Mouse (Mus musculus) heart, adult 18-20 months (tissue): ENCODE results near the gene Zfp786. TPM values are rescaled to one million over a fixed set of nuclear protein-coding genes. Genes with fewer than 3 reads are reported as not detected.
"Not testable (repeated sequence)": the region's sequence is repeated elsewhere in the genome, so short reads cannot be mapped to it uniquely, and the experiment has no call there.

Experiments
- DNase-seq, 2 experiments: peaks; one replicate each; pipeline ENCODE4 v3.0.0; 2021 to 2022; ENCODE audit warnings: mixed read lengths in 1 of 2
- long read RNA-seq, 2 experiments: library from polyadenylated mRNA; stranded (forward); transcript quantifications; one replicate each; pipeline ENCODE4 v2.0.0; 2021
- total RNA-seq, 2 experiments: library from RNA; stranded (reverse); gene quantifications; 2 replicates each; pipeline ENCODE4 v1.2.3; 2021

Gene Zfp786
- total RNA-seq = under 1 TPM; 0.52 to 0.85 TPM
- long read RNA-seq, experiment 1 = 0 reads
- long read RNA-seq, experiment 2 = 0 reads

DNA sequence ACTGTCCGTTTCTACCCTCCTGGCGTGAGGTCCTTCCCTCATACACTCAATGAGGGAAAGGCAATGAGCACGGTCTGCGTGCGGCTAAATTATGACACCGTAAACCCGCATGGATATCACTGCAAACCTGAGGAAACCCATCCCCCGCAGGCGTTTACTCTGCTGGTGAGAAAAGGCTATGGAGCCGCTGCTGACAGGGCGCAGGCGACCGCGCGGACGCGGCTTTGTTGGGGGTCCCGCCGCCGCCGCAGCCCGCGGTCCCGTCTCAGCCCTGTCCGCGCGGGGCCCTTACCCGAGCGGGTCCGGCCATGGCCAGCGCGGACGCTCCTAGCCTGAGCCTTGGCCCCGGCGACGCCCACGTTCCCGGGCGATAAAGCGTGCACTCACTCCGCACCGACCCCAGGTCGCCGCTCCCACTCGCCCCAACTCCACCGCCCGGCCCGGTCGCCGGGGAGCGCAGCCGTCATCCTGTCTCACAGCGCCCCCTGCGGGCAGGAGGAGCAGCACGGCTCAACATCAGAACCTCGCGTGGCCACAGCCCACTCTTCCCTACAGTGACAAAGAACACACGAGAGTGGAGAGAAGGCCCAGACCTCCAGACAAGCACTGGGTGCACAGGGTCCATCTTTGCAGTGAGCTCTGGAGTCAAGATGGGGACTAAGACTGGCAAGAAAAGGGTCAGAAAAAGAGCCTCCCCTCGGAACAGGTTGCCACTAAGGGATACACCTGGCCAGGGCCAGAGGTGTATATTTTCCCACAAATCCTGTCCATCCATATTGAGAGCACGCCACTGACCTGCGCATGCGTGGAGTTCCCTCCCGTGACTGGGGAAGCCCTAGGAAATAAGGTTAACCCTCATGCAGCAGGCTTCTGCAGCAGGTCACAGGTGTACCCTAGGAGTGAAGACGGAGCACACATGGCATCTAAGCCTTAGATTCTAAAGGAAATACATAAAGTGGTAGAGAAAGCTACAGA, at the start of gene Zfp786:
Zfp786 (minus strand) TSS at position 764 of the 975 bp plus-strand sequence.
- peak; percentile 93 to 95 for DNase-seq

DNA sequence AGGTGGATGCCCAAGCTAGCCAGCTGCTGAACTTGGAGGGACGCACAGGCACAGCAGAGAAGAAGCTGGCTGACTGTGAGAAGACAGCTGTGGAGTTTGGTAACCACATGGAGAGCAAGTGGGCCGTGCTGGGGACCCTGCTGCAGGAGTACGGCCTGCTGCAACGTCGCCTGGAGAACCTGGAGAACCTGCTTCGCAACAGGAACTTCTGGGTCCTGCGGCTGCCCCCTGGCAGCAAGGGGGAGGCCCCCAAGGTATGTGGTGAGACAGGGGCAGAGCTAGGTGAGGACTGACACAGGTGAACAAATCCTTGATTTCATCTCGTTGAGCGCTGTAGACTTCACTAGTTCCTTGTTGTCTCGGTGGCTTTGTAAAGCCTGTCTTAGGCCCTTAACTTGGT, 49.5 kb upstream of the Zfp786 start:
- DNase-seq = no peak

DNA sequence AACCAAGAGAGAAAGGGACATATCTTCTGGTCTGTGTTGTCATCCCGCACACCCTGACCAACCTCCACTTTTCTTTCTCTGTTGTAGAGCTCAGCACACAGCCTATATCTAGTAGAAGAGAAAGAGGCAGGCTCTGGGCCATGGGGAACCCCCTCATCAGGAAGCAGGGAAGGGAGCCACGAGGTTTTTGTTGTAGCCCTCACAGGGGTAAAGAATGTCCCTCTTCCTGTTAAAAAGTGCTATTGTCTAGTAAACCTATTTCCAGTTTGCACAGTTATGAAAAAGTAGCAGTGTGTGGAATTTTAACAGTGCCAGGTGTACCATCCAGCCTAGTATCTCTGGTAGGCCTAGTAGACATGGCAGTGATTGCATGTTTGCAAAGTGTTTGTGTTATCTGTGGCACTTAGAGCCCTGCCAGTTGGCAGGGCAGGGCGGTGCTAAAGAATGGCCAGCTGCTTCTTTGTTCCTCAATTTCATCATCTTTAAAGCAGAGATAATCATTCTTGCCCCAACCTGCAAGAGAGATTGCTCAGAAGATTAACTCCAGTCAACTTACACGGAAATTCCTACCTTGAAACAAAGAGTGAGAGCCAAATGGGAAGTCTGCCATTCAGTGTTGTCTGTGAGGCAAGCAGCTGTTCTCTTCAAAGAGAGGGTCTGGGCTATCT, 48.5 kb upstream of the Zfp786 start:
- peak in 1 of 2 experiments; percentile 12 for DNase-seq

DNA sequence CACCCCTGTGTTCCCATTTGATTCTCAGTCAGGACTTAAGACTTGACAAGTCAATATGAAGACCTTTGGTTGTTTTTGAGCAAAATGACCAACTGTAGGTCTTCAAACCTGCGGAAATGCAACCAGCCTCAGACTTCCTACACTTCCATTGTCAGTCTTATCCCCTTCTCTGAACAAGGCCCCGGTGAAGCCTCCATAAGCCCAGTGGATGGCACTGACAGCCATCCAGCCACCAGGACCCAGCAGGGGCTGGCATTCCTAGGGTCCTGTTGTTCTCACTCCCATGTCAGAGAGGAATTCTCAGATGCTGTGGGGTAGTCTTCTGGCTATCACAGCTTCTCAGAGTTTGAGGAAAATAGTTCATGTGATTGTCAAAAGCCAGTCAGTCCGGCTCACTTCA, 47.9 kb upstream of the Zfp786 start:
- DNase-seq = no peak

DNA sequence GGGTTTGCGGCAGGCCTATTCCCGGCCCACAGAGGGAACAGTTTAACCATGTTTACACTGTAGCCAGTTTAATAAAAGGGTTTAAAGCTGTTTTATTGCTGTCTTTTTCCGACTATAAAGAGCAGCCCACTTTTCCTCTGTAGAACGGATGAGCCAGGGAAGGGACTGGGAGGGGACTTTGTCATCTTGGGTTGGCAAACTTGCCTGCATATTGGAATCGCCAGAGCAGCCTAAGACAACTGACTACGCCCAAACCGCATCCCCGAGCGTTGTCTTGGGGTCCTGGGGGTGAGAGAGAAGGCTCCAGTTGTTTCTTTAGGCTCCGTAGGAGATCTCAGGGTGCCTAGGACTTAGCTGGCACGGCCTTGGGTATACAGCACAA, 47.5 kb upstream of the Zfp786 start:
- no peak for DNase-seq

DNA sequence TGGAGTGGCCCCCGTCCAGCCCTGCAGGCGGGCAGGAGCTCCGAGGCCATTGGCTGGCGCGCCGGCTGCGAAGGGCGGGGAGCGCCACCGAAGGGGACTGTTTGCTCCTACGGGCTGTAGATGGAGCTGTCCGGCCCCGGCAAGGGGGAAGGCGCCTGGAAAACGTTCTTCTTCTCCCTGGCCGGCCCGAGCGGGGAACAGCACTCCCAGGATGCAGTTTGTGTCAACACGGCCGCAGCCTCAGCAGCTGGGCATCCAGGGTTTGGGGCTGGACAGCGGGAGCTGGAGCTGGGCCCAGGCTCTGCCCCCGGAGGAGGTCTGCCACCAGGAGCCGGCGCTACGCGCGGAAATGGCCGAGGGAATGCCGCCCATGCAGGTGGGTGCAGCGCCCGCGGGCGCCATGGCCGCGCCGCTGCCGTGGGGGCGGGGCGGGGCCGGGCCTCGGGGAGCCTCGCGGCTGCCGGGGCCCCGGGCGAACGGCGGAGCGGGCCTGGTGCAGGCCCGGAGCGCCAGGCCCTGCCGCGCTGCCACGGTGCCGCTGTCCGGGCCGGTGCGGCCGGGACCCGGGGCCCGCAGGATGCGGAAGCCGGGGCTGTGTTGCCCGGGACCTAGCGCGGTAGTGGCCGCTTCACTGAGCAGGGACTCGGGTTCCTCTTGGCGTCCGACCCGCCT, 46.9 kb upstream of the Zfp786 start:
- peak; percentile 92 to 95 for DNase-seq

DNA sequence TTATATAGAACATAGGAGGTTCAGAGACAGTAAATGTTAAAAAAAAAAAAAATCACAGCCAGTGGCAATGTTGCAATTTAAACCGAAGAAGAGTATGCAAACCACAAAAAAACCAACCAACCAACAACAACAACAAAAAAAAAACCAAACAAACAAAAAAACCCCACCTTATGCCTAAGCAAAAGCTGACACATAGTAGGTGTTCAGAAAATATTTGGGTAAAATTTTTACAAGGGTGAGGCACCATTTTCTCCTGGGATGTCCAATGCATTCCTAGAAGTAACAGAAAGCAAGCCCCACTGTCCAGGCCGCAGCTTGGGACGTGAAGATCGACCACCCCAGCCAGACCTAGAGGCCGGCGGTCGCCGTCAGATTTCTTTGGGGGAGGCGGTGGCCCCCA, 46.4 kb upstream of the Zfp786 start, which contains the start of gene Zfp282:
Zfp282 (plus strand) TSS at position 147 of the 400 bp plus-strand sequence.
- DNase-seq = no peak

DNA sequence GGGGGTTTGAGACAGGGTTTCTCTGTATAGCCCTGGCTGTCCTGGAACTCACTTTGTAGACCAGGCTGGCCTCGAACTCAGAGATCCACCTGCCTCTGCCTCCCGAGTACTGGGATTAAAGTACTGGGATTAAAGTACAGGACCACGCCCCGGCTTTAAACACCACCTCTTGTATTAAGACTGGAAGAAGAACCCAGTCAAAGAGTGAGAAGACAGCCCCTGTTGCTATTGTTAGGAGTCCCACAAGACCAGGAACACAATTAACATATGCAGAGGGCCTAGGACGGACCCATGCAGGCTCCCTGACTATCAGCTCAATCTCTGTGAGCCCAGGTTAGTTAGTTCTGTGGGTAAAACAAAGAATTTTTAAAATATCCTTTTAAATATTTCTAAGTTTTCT, 41.6 kb upstream of the Zfp786 start:
- no peak for DNase-seq

DNA sequence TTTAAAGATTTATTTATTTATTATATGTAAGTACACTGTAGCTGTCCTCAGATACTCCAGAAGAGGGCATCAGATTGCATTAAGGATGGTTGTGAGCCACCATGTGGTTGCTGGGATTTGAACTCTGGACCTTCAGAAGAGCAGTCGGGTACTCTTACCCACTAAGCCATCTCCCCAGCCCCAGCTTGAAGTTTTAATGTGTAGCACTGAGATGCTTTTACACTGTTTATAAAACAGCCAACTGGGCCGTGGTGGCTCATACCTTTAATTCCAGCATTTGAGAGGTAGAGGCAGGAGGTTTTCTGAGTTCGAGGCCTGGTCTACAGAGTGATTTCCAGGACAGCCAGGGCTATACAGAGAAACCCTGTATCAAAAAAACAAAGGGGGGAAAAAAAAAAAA, 27.1 kb upstream of the Zfp786 start:
- DNase-seq = not testable (repeated sequence)

DNA sequence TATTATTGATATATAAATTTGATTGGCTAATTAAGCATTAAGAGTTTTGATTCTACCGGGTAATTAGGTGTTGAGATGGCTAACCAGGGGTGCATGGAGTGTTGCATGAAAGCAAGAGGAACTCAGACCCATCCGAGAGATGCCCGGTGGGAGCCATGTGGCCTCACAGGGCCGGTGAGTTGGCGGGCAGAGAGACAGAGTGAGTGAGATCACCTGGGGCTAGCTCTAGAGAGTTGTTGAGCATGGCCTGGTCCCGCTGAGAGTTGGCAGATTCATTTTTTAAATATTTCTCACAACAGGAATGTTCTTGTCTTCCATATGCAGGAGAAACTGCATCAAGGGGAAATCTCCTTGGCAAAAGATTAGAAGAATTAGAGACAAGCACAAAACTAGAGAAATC, 26.6 kb upstream of the Zfp786 start:
- DNase-seq = no peak

DNA sequence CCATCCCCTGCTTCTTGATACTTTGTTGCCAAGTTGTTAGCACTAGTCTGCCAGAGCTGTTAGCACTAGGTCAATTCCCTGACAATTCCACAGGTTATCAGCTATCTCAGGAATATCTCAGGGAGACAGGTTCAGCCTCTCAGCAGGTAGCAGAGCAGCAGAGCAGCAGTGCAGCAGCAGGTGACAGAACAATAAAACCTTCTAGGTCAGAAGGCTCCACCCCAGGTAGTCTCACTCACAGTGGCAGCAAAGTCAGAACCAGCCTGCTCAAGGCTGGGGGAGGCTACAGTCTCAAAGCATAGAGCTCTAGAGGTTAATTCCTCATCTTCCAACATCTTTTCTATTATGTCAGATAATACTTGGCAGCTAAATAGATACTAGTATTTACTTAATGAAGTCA, 15.1 kb upstream of the Zfp786 start:
- DNase-seq = no peak

DNA sequence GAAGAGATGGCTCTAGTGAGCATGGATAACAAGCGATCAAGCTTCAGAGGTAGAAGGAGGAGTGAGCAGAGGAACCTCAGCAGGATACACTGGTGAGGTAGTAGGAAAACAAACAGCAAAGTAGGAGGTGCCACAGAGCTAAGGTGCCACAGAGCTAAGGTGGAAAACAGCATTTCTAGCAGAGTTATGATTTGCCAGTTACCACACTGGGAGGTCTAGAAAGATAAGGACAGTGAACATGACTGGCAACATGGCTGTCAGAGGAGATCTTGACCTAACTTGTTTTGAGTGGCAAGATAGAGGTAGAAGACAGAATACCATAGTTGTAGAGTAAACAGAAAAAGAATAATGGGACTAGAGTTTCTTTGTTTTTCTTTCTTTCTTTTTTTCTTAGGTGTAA, 11.7 kb upstream of the Zfp786 start:
- DNase-seq = no peak

DNA sequence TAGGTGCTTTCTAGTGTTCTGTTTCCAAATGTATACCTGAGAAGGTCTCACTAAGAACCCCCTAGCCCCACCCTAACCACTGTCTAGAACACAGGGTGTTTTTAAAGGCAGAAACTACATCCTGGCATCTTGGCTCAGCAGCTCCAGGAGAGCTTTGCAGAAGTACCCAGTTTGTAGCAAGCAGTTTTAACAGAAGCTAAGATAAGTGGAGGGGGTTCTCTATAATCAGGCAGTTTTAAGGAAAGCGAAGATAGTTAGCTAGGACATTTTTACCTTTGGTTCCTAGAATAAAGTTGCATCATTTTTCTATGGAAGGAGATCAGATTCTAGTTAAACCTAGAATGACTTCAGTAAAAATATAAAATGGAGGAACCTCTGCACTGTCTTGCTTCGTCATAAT, 11.2 kb upstream of the Zfp786 start:
- no peak for DNase-seq

DNA sequence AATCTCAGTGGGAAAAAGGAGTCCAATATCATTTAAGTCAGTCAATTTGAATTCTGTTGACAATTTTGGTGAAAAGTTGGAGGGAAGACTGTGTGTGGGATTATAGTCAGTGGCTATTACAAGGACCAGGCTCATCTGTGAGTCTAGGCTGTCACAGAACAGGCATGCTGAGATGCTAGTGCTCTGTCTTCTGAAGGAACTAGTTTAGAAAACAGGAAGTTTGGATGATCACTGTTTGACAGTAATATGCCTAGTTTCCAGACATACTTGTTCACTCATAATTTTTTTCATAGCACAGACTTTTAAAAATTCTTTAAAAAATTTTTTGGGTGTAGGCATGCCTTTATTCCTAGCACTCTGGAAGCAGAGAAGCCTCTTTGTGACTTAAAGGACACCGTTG, 10.4 kb upstream of the Zfp786 start:
- no peak for DNase-seq

DNA sequence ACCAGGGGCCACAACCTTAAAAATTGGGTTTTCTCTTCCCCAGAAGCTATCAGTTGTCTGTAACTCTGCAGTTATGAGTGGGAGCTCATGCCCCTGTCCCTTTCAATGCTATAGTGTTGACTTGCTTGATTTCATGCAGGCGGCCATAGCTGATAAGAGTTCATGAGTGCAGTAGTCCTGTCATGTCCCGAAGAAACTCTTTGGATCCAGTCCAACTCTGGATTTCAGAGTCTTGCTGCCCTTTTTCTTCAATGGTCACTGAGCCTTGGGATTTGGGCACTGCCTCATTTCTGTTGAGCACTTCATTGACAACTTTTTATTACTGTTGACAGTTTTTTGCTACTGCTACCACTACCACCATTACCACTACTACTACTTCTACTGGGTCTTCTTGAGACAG, 7.0 kb upstream of the Zfp786 start:
- no peak for DNase-seq

DNA sequence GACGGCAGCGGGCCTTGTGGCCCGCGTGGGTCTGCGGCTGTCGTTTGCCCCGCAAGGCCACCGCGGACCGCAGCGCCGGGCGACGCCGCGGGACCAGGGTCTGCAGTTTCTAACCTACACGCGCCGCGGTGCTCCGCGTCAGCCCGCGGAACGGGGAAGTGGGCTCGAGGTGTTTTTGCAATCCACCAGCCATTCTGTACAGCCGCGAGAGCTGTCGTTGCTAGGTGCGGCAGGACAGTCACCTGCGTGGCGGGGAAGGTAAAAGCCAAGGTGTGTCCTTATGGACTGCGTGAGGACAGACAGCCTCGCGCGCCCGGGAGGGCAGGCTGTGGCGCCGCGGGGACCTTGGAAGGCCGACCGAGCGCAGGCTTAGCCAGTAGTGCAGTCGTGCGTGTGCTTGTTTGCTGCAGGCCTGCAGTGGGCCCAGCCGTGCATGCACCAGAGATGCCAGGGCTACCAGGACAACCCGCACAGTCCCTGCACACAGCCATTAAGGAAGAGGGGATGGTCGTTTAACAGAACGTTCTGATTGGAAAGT, 5.4 kb upstream of the Zfp786 start:
- DNase-seq = peak in 1 of 2 experiments; percentile 66

DNA sequence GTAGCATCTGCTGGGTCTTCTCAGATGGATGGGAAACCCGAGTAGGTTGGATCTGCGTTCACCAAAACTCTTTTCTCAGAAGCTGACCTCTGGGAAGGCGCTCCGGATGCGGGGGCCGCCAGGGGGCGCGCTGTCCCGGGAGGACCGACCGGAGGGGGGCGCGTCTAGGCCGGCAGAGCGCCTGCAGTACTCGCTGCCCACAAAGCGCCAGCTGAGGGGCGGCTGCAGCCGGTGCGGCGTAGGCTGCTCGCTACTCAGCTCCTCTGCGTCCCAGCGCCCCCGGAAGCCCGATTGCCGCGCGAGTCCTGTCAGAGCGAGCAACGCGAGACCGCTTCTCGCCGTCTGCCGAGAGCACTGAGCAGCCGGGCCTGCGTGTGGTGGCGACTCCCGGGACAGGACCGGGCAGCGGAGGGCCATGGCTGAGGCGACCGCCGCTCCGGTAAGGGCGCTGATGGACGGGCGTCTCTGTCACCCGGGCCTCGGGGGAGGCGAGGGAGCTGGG, 4.9 kb upstream of the Zfp786 start, which contains the start of gene Zfp398:
Zfp398 (plus strand) TSS at position 180 of the 502 bp plus-strand sequence.
- DNase-seq = peak; percentile 95

DNA sequence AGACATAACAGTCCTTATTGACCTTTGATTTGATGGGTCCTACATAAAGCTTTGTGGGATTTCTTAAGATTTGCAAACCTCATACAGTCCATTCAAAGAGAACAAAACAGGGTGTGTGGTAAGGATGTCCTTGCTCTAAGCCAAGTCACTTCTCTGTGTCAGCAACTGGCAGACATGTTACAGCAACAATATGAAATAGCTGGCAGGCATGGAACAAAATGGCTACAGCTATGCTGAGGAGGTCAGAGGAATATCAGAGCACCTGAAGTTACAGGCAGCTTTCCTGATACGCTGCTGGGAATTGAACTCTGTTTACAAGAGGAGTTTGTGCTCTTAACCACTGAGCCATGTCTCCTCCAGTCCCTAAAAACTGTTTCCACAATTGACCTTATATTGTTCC, 1.6 kb upstream of the Zfp786 start:
- DNase-seq = no peak

DNA sequence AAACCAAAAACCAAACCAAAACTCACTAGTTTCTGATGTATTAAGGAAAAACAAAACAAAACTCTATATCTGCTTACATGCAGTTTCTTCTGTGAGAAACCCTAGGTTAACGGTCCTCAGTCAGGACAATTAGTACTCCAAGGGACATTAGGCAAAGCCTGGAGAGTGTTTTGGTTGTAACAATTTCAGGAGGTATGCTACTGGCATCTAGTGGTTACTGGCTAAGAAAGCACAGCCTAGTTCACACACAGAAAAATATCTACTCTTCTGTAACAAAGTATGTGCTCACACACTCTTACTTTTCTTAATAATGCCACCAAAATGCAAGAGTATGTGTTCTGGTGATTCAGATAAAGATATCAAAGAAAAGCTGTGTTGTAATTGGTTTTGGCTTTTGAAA, 1.7 kb downstream of the Zfp786 start:
- no peak for DNase-seq

DNA sequence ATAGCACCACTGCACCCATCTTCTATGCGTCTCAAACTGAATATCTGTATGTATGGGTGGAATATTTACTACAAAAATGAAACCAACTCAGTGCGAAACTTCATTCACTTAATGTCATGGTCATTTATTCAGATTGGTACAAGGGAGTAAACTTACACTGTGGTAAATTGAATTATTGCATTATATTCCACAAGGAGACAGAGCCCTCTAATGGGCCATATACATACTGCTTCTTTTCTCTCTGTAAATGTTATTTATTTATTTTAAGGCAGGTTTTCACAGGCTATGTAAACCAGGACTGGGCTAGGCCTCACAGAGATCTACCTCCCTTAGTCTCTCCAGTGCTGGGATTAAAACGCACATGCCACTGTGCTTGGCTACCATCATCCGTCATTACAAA, 3.2 kb downstream of the Zfp786 start:
- no peak for DNase-seq

DNA sequence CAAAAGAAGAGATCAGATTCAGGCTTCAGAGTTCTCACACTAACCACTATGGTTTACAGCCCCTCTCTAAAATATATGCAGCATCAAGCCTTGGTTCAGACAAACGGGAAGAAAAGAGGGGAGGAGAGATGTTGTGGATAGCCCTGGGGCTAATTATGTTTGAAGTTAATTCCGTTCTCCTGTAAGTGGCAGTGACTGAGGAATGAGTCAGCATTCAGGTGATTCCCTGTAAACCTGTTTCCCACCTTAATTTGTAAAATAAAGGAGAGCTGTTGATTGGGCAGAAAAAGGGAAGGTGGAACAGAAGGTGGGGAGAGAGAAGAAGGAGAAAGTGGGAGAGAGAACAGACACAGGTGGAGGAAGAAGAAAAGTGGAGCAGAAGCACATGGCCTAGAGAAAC, 6.4 kb downstream of the Zfp786 start:
- DNase-seq = no peak

DNA sequence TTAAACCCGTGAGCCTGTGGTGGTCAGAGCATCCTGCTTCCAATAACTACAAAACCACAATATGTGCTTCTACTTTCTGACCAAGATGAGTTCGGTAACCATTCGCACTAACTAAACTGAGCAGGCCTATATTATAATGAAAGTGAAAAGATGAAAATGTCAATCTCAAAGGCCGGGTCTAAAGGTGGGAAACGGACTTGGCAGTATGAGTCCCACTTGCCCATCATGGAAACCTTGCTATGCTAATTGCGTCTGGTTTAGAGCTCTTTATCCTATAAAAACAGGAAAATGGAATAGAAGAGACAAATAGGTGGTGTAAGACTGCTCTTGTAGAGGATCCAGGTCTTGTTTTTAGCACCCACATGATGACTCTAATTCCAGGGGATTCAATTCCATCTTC, 8.9 kb downstream of the Zfp786 start:
- no peak for DNase-seq
